Mouse (Mus musculus) stomach, postnatal 0 days (tissue): ENCODE measurements around the gene Cort.

Experiments used
- CTCF ChIP-seq: IDR thresholded peaks from 2 replicates; pipeline ENCODE4 v1.5.1; 2016; ENCODE audit warnings: antibody characterized with exemption, low read depth, mild to moderate bottlenecking, moderate library complexity
- EP300 ChIP-seq: optimal IDR thresholded peaks from 2 replicates; pipeline ENCODE3; 2016; ENCODE audit warnings: antibody characterized with exemption

- TF ChIP-seq CTCF (no peak), EP300 (no peak)
These were observed 40.5 kb upstream of the Cort start for GRCm38 (mm10) chr4:149166957-149167611.
